Comparison of ENCODE assay signal across 8 mouse cellular contexts in the genomic region with DNA sequence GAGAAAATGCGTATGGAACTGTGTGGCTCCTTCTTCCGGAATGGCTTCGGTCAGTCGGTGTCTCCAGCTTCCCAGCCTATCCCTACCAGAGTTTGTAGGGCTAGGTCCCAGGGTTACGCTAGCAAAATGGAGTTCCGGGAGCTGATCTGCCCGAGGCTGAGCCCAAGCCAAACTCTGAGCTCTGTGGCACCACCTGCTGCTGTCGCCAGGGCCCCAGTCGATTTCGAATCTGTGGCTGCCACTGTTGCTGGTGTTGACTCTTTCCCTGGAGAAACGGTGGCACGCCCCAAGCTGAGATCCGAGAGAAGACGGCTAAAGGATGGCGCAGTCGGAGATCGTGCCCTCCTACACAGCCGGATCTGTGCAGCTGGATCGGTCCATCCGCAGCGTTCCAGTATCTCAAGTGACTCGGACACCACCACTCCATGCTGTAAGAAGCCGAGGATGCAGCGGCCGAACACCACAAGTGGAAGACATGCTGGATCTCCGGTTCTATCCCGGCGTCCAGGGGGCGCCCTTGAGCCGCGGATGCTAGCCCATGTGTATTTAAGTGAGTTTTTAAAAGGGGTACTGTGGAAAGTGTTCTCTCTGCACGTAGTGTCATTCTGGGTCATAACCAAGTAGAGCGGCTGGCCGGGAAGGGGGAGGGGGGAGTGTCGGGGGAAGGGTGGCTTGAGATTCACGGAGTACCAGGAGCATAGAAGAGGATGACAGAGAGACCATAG. TPM values are rescaled to one million over a fixed set of nuclear protein-coding genes. Genes with fewer than 3 reads are reported as not detected.
A peak's percentile ranks its signal among the peaks of the same experiment; 100 is the strongest.
DNase-seq lines count a peak whose midpoint lies in the region; ATAC-seq and TF ChIP-seq lines count a peak whose summit lies in the region.

No protein-coding gene starts in this region.

- peaks cover 10% of the 10 kb centered on the region for H3K4me1 ChIP-seq in forebrain, embryonic 15.5 days
- H3K4me1 ChIP-seq in lung, embryonic 14.5 days (ENCODE audit: insufficient read depth), result no peaks in the 10 kb centered on the region
- peaks cover 5% of the 10 kb centered on the region; the same call in 1 of the 2 replicates for H3K4me1 ChIP-seq in olfactory bulb, adult 2 months (ENCODE audit: control insufficient read depth, insufficient read depth, low read length)

- WGBS in forebrain, embryonic 15.5 days, result 2% methylated on average over 36 of the region's 36 CpGs
- WGBS in lung, embryonic 14.5 days, result 2% methylated on average over 36 of the region's 36 CpGs
- 2% methylated on average over 36 of the region's 36 CpGs for WGBS in olfactory bulb, adult 2 months

- peak; percentile 57 for ATAC-seq in forebrain, embryonic 15.5 days (replicated peaks)
- ATAC-seq in lung, embryonic 14.5 days (ENCODE audit: insufficient read depth), result peak; percentile 83

- H3K36me3 ChIP-seq in forebrain, embryonic 15.5 days, result 0 out of 2 replicates have a peak, but pooled peaks cover 1% of the 10 kb centered on the region
- no peaks in the 10 kb centered on the region for H3K36me3 ChIP-seq in lung, embryonic 14.5 days (ENCODE audit: insufficient read depth)

- TF ChIP-seq CTCF in layer of hippocampus, adult 2 months (conservative IDR thresholded peaks at IDR 0.05), result peak; percentile 81
- peak; percentile 72 for TF ChIP-seq CTCF in lung, embryonic 14.5 days (IDR thresholded peaks at IDR 0.05; ENCODE audit: low read depth)
- TF ChIP-seq CTCF in olfactory bulb, adult 2 months (IDR thresholded peaks at IDR 0.05; ENCODE audit: insufficient read depth, low read depth, low read length), result peak; percentile 74

- peak overlapping the region; percentile 29; the same call in 1 of the 2 replicates for H3K9ac ChIP-seq in forebrain, embryonic 15.5 days (replicated peaks)
- peak overlapping the region; percentile 58 for H3K9ac ChIP-seq in lung, embryonic 14.5 days

- peak overlapping the region; percentile 48 for H3K4me2 ChIP-seq in forebrain, embryonic 15.5 days (replicated peaks)
- peak overlapping the region; percentile 85 for H3K4me2 ChIP-seq in lung, embryonic 14.5 days

- no peaks in the 10 kb centered on the region for H3K9me3 ChIP-seq in forebrain, embryonic 15.5 days
- H3K9me3 ChIP-seq in lung, embryonic 14.5 days (ENCODE audit: low read depth, low read length), result no peaks in the 10 kb centered on the region

- H3K27me3 ChIP-seq in forebrain, embryonic 15.5 days, result 0 out of 2 replicates have a peak, but pooled peaks cover 2% of the 10 kb centered on the region
- H3K27me3 ChIP-seq in lung, embryonic 14.5 days (ENCODE audit: insufficient read depth, low read length), result no peaks in the 10 kb centered on the region

- no peak overlapping the region for H3K27ac ChIP-seq in forebrain, embryonic 15.5 days (replicated peaks)
- peak overlapping the region; percentile 81 for H3K27ac ChIP-seq in layer of hippocampus, adult 2 months
- peak overlapping the region; percentile 65 for H3K27ac ChIP-seq in lung, embryonic 14.5 days (ENCODE audit: low read depth)
- no peak overlapping the region for H3K27ac ChIP-seq in olfactory bulb, adult 2 months (ENCODE audit: insufficient read depth, low read depth, low read length)

- intact Hi-C loops in heart, postnatal 36 days (cut with DNase I), result loop anchor here (1.0 to 5.0 kb wide), 2 partner anchors 23 to 38 kb away; no protein-coding TSS in a partner anchor

- H3K4me3 ChIP-seq in forebrain, embryonic 15.5 days, result peak overlapping the region; percentile 37
- H3K4me3 ChIP-seq in layer of hippocampus, adult 2 months, result peak overlapping the region; percentile 66
- H3K4me3 ChIP-seq in lung, embryonic 14.5 days (ENCODE audit: low read depth, low read length), result peak overlapping the region; percentile 44
- peak overlapping the region; percentile 52 for H3K4me3 ChIP-seq in olfactory bulb, adult 2 months (ENCODE audit: insufficient read depth, low read depth, low read length)

- DNase-seq in ES-CJ7 (ENCODE audit: low read depth, low spot score), result peak; percentile 89
- DNase-seq in cerebellum, adult 11-12 months, result peak; percentile 60
- peak; percentile 86 to 91 for DNase-seq in heart, postnatal 36 days
- DNase-seq in layer of hippocampus, adult 2 months (ENCODE audit: low spot score in 2 of 2), result peak; percentile 82 to 86
- DNase-seq in lung, embryonic 14.5 days, result peak; percentile 91
- peak; percentile 91 for DNase-seq in thymus, postnatal 0 days (ENCODE audit: low spot score)

- TF ChIP-seq POLR2A in olfactory bulb, adult 2 months (IDR thresholded peaks at IDR 0.05; ENCODE audit: insufficient read depth, low read depth, low read length), result no peak

RNA-seq across cellular contexts. Expression of gene Fam167b, which starts 6.7 kb away (rescaled TPM):
- polyA plus RNA-seq in forebrain, embryonic 15.5 days (2015; fragmentation: Nextera tagmentation; extraction: Ambion mirVana), result 0.25 and 0.41 TPM in 2 replicates
- total RNA-seq in heart, postnatal 36 days (2021), result under 1 TPM; 0.46 to 1.00 TPM
- total RNA-seq in layer of hippocampus, adult 2 months (2021), result under 1 TPM; 0.41 to 0.83 TPM
- 2.2 and 2.7 TPM in 2 replicates for polyA plus RNA-seq in lung, embryonic 14.5 days (2014; fragmentation: Nextera tagmentation; extraction: Ambion mirVana)
- polyA plus RNA-seq in olfactory bulb, adult 2 months (2012; ENCODE audit: insufficient read depth, insufficient read length, low replicate concordance, missing spikeins), result not detected in 2 replicates
- 2.6 and 3.7 TPM in 2 replicates for polyA plus RNA-seq in thymus, postnatal 0 days (2015; fragmentation: Nextera tagmentation; extraction: Ambion mirVana)

RNA-seq across cellular contexts. Expression of gene Lck, which starts 11.6 kb away (rescaled TPM):
- 7.6 and 9.2 TPM in 2 replicates for polyA plus RNA-seq in forebrain, embryonic 15.5 days (2015; fragmentation: Nextera tagmentation; extraction: Ambion mirVana)
- 1 to 10 TPM in 1 of 2 experiments, under 1 TPM in 1; 0.72 to 1.5 TPM for total RNA-seq in heart, postnatal 36 days (2021)
- total RNA-seq in layer of hippocampus, adult 2 months (2021), result 1 to 10 TPM; 2.8 to 6.2 TPM
- polyA plus RNA-seq in lung, embryonic 14.5 days (2014; fragmentation: Nextera tagmentation; extraction: Ambion mirVana), result 5.7 and 7.8 TPM in 2 replicates
- polyA plus RNA-seq in olfactory bulb, adult 2 months (2012; ENCODE audit: insufficient read depth, insufficient read length, low replicate concordance, missing spikeins), result 579 and 1,574 TPM in 2 replicates
- 1,471 and 1,532 TPM in 2 replicates for polyA plus RNA-seq in thymus, postnatal 0 days (2015; fragmentation: Nextera tagmentation; extraction: Ambion mirVana)

RNA-seq across cellular contexts. Expression of gene Eif3i, which starts 15.4 kb away (rescaled TPM):
- polyA plus RNA-seq in forebrain, embryonic 15.5 days (2015; fragmentation: Nextera tagmentation; extraction: Ambion mirVana), result 223 and 225 TPM in 2 replicates
- 100 to 1,000 TPM; 125 to 129 TPM for total RNA-seq in heart, postnatal 36 days (2021)
- 100 to 1,000 TPM; 117 to 120 TPM for total RNA-seq in layer of hippocampus, adult 2 months (2021)
- polyA plus RNA-seq in lung, embryonic 14.5 days (2014; fragmentation: Nextera tagmentation; extraction: Ambion mirVana), result 308 and 316 TPM in 2 replicates
- polyA plus RNA-seq in olfactory bulb, adult 2 months (2012; ENCODE audit: insufficient read depth, insufficient read length, low replicate concordance, missing spikeins), result not detected in 2 replicates
- 325 and 333 TPM in 2 replicates for polyA plus RNA-seq in thymus, postnatal 0 days (2015; fragmentation: Nextera tagmentation; extraction: Ambion mirVana)

RNA-seq across cellular contexts. Expression of gene Tmem234, which starts 15.4 kb away (rescaled TPM):
- polyA plus RNA-seq in forebrain, embryonic 15.5 days (2015; fragmentation: Nextera tagmentation; extraction: Ambion mirVana), result 160 and 165 TPM in 2 replicates
- 10 to 100 TPM; 42.7 to 43.6 TPM for total RNA-seq in heart, postnatal 36 days (2021)
- 10 to 100 TPM; 83.1 to 86.2 TPM for total RNA-seq in layer of hippocampus, adult 2 months (2021)
- polyA plus RNA-seq in lung, embryonic 14.5 days (2014; fragmentation: Nextera tagmentation; extraction: Ambion mirVana), result 187 and 200 TPM in 2 replicates
- polyA plus RNA-seq in olfactory bulb, adult 2 months (2012; ENCODE audit: insufficient read depth, insufficient read length, low replicate concordance, missing spikeins), result 500 TPM in 1 of 2 replicates, not detected in the other
- polyA plus RNA-seq in thymus, postnatal 0 days (2015; fragmentation: Nextera tagmentation; extraction: Ambion mirVana), result 190 and 230 TPM in 2 replicates

RNA-seq across cellular contexts. Expression of gene Dcdc2b, which starts 29.0 kb away (rescaled TPM):
- polyA plus RNA-seq in forebrain, embryonic 15.5 days (2015; fragmentation: Nextera tagmentation; extraction: Ambion mirVana), result 3.5 and 3.7 TPM in 2 replicates
- under 1 TPM; 0.44 to 0.95 TPM for total RNA-seq in heart, postnatal 36 days (2021)
- 1 to 10 TPM; 5.7 to 7.4 TPM for total RNA-seq in layer of hippocampus, adult 2 months (2021)
- 2.1 and 2.5 TPM in 2 replicates for polyA plus RNA-seq in lung, embryonic 14.5 days (2014; fragmentation: Nextera tagmentation; extraction: Ambion mirVana)
- not detected in 2 replicates for polyA plus RNA-seq in olfactory bulb, adult 2 months (2012; ENCODE audit: insufficient read depth, insufficient read length, low replicate concordance, missing spikeins)
- polyA plus RNA-seq in thymus, postnatal 0 days (2015; fragmentation: Nextera tagmentation; extraction: Ambion mirVana), result 3.0 and 3.3 TPM in 2 replicates

Comparison
In these comparisons a context has a peak if more than half of its experiments do, and no peak if none do; other contexts are left out.
1. H3K27ac ChIP-seq: peak in layer of hippocampus, adult 2 months (single experiment) and lung, embryonic 14.5 days (single experiment); none in forebrain, embryonic 15.5 days (single experiment) and olfactory bulb, adult 2 months (single experiment).
2. RNA of gene Lck, which starts 11.6 kb away (polyA plus RNA-seq): 1,471 to 1,532 TPM in thymus, postnatal 0 days and 579 to 1,574 TPM in olfactory bulb, adult 2 months; 7.6 to 9.2 TPM in forebrain, embryonic 15.5 days and 5.7 to 7.8 TPM in lung, embryonic 14.5 days; every median in the first group is over 10 times any median in the second.
3. RNA of gene Eif3i, which starts 15.4 kb away (polyA plus RNA-seq): 325 to 333 TPM in thymus, postnatal 0 days, 308 to 316 TPM in lung, embryonic 14.5 days and 223 to 225 TPM in forebrain, embryonic 15.5 days; not detected in olfactory bulb, adult 2 months; every median in the first group is over 100 times any median in the second.
4. Peak in every context shown above with its lines, with median percentiles within 50 percentile points of each other: DNase-seq, H3K4me3 ChIP-seq and CTCF ChIP-seq.